Mouse (Mus musculus) E14TG2a.4 (cell line): ENCODE data around the gene Zmynd12.

Experiments
- CTCF ChIP-seq: conservative IDR thresholded peaks from 2 replicates; pipeline ENCODE4 v1.5.1; 2014; ENCODE audit warnings: low read length
- NANOG ChIP-seq: IDR thresholded peaks from 2 replicates; pipeline ENCODE4 v1.6.1; 2014; ENCODE audit warnings: borderline replicate concordance, low read length, mixed read lengths
- POU5F1 ChIP-seq: IDR thresholded peaks from 2 replicates; pipeline ENCODE4 v1.6.1; 2014; ENCODE audit warnings: low read length, borderline replicate concordance

DNA sequence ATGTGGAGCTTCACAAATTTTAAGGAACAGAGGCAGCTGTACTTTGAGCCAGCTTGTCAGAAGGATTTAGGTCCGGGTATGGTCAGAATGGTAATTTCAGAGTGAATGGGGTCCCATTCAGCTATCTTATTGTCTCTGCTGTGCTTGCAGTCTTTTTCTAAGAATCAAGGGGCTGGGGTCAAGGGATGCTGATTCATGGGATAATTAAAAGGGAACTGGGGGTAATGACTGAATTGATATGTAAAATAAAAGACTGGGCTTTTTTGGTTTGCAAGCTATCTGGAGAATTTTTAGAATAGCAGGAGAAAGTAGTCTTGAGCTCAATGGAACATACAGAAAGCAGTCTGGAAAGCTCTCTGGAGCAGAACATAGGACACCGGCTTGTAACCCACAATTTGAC, 19.2 kb upstream of the Zmynd12 start:
- TF ChIP-seq CTCF (no peak), POU5F1 (no peak), NANOG (peak; percentile 84)
